Mouse (Mus musculus) heart, embryonic 14.5 days (tissue): ENCODE measurements around the gene Serpina11. TPM values are rescaled to one million over a fixed set of nuclear protein-coding genes. Genes with fewer than 3 reads are reported as not detected.
"Not testable (repeated sequence)": the region's sequence is repeated elsewhere in the genome, so short reads cannot be mapped to it uniquely, and the experiment has no call there.

ENCODE experiments used
- ATAC-seq: fragments of 200-750 bp; cut with Nextera tagmentation; 2 replicates; pipeline ENCODE4 v1.8.0; 2017; ENCODE audit warnings: low read depth, moderate TSS enrichment; ENCODE audit not compliant: insufficient number of reproducible peaks, insufficient read depth, low FRiP score
- H3K27ac ChIP-seq, 2 experiments: fragments of 200-500 bp in 1 of 2; fragments of 300-500 bp in 1 of 2; sonication (generic) in 1 of 2; replicated peaks in 1 of 2; 2 replicates each; pipeline ENCODE4 v1.5.1; 2012 to 2014; ENCODE audit warnings: low read depth in 2 of 2, low read length in 2 of 2, control low read depth in 1 of 2, mild to moderate bottlenecking in 1 of 2, mixed read lengths in 1 of 2; ENCODE audit not compliant: control insufficient read depth in 1 of 2, insufficient read depth in 1 of 2
- H3K27me3 ChIP-seq: fragments of 300-500 bp; sonication (generic); 2 replicates; pipeline ENCODE4 v1.6.1; 2014; ENCODE audit warnings: mild to moderate bottlenecking, low read length, control low read depth; ENCODE audit not compliant: control insufficient read depth, insufficient read depth
- H3K36me3 ChIP-seq: fragments of 300-500 bp; sonication (generic); 2 replicates; pipeline ENCODE4 v1.6.1; 2014; ENCODE audit warnings: mild to moderate bottlenecking, control low read depth, low read length, mixed read lengths; ENCODE audit not compliant: control insufficient read depth, insufficient read depth
- H3K4me1 ChIP-seq, 2 experiments: fragments of 200-500 bp in 1 of 2; fragments of 300-500 bp in 1 of 2; sonication (generic) in 1 of 2; 2 replicates each; pipeline ENCODE4 v1.6.1; 2012 to 2014; ENCODE audit warnings: low read length in 2 of 2, control low read depth in 1 of 2, mixed read lengths in 1 of 2; ENCODE audit not compliant: control insufficient read depth in 2 of 2, insufficient read depth in 2 of 2
- H3K4me2 ChIP-seq: fragments of 300-500 bp; sonication (generic); 2 replicates; pipeline ENCODE4 v1.6.1; 2014; ENCODE audit warnings: mild to moderate bottlenecking, low read length
- H3K4me3 ChIP-seq, 2 experiments: fragments of 200-500 bp in 1 of 2; fragments of 300-500 bp in 1 of 2; sonication (generic) in 1 of 2; 2 replicates each; pipeline ENCODE4 v1.5.1; 2012 to 2014; ENCODE audit warnings: low read length in 2 of 2, mild to moderate bottlenecking in 2 of 2, control low read depth in 1 of 2, low read depth in 1 of 2, moderate library complexity in 1 of 2; ENCODE audit not compliant: control insufficient read depth in 1 of 2, insufficient read depth in 1 of 2
- H3K9ac ChIP-seq: fragments of 300-500 bp; sonication (generic); 2 replicates; pipeline ENCODE4 v1.6.1; 2014; ENCODE audit warnings: mild to moderate bottlenecking, low read length
- H3K9me3 ChIP-seq: fragments of 300-500 bp; sonication (generic); 2 replicates; pipeline ENCODE4 v1.6.1; 2016; ENCODE audit warnings: low read length, control low read depth; ENCODE audit not compliant: control insufficient read depth
- WGBS: fragments of 180-500 bp; shearing (Covaris S2); extraction: QIAGEN DNeasy Blood & Tissue Kit; methylation state at CpG from one replicate; pipeline ENCODE4 v1.1.7; 2014; 5-methylcytosine and 5-hydroxymethylcytosine counted together
- polyA plus RNA-seq: library from polyadenylated mRNA; unstranded; fragments of >200 nt; fragmentation: Nextera tagmentation; extraction: Ambion mirVana; gene quantifications from 2 replicates; pipeline ENCODE4 v1.2.1, GENCODE M21; 2014

The Serpina11 gene
- polyA plus RNA-seq, 1 experiment from 2014 or later: not detected

DNA sequence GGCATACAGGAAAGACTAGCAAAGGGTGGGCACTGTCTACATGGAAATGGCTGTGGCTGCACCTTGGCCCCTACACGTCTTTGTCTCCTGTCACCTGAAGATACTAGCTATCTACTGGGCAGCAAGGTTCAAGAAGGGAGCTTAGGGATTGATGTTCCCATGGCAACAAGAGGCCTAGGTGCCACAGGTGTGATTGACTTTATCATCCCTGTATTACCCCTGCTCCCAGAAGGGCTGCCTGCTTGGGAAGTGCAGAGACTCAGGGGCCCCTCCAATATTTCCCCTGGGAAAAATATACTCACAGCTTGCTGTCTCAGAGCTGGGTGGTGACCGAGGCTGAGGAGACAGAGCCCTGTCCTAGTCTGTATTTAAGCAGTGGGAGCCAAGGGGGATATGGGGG lies 33.2 kb downstream of the Serpina11 start:
- not testable (repeated sequence) for H3K36me3 ChIP-seq, ATAC-seq, H3K9ac ChIP-seq, H3K4me3 ChIP-seq, H3K27me3 ChIP-seq, H3K9me3 ChIP-seq, H3K27ac ChIP-seq, H3K4me1 ChIP-seq, H3K4me2 ChIP-seq
- 40% methylated on average over 1 of the region's 2 CpGs for WGBS

DNA sequence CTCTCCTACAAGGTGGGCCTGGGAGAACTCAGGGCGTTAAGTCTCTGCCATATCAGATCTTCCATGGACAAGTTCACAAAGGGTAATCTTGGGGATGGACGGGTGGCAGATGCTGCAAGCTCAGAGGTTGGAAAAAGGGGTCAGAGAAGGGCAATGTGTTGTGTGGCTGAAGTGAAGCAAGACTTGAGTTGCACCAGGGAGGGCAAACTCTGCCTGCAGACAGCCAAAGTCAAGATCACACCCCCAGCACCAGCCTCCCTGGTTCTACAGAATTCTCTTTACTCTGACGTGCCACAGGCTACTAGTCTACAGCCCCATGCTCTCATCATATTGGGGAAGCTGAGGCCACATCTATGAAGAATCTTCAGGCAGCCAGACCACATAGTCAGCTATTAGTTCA lies 36.8 kb downstream of the Serpina11 start:
- not testable (repeated sequence) for H3K4me3 ChIP-seq, H3K27ac ChIP-seq, H3K27me3 ChIP-seq, H3K9me3 ChIP-seq, ATAC-seq, H3K36me3 ChIP-seq, H3K4me2 ChIP-seq, H3K9ac ChIP-seq, H3K4me1 ChIP-seq
- 56% methylated on average over 3 of the region's 3 CpGs for WGBS

DNA sequence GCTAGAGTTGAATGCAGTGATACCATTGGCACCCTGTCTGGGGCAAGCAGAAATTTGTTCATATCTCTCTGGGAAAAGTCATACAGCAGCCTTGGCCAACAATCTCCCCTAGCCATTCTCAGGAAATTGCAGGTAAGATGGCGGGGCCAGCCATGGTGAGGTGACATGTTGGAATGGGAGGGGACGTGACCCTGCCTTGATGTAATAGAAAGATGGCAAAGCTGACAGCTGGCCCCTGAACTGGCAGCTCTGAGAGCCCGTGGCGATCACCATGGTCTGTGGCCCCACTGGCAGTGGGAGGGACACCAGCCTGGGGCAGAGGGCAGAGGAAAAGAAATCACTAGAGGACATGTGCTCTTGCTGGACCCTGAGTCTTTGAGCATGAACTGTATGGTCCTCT lies 43.5 kb downstream of the Serpina11 start:
- H3K9ac ChIP-seq: no peak overlapping the region
- WGBS: 61% methylated on average over 4 of the region's 4 CpGs

More for the DNA sequence above, 43.5 kb downstream of the Serpina11 start:
- H3K4me2 ChIP-seq: no peak overlapping the region
- H3K36me3 ChIP-seq: no peaks in the 10 kb centered on the region
- no peak for ATAC-seq
- H3K4me3 ChIP-seq: no peak overlapping the region
- H3K4me1 ChIP-seq: no peaks in the 10 kb centered on the region
- H3K9me3 ChIP-seq: no peaks in the 10 kb centered on the region
- H3K27me3 ChIP-seq: no peaks in the 10 kb centered on the region
- no peak overlapping the region for H3K27ac ChIP-seq

Other genes with a start within 250 kb of the Serpina11 start
- gene Serpina1d, start 216.4 kb downstream of the Serpina11 start, polyA plus RNA-seq: not detected in 2 replicates
- 0.28 TPM in 1 of 2 replicates, not detected in the other for gene Serpina1b, start 159.6 kb downstream of the Serpina11 start, polyA plus RNA-seq
- 0.20 and 0.23 TPM in 2 replicates for gene Serpina1a, start 126.4 kb downstream of the Serpina11 start, polyA plus RNA-seq
- not detected in 2 replicates for gene Serpina1c, start 85.1 kb downstream of the Serpina11 start, polyA plus RNA-seq
- not detected in 2 replicates for gene Serpina1e, start 31.0 kb downstream of the Serpina11 start, polyA plus RNA-seq
- gene Serpina9, start 23.8 kb upstream of the Serpina11 start, polyA plus RNA-seq: 0.27 and 0.36 TPM in 2 replicates
- not detected in 2 replicates for gene Serpina12, start 54.5 kb upstream of the Serpina11 start, polyA plus RNA-seq
- not detected in 2 replicates for gene Serpina5, start 111.2 kb upstream of the Serpina11 start, polyA plus RNA-seq
- not detected in 2 replicates for gene Serpina3a, start 122.8 kb upstream of the Serpina11 start, polyA plus RNA-seq
- gene Serpina3b, start 138.0 kb upstream of the Serpina11 start, polyA plus RNA-seq: 0.19 TPM in 1 of 2 replicates, not detected in the other
- 0.08 TPM in 1 of 2 replicates, not detected in the other for gene Serpina3c, start 163.9 kb upstream of the Serpina11 start, polyA plus RNA-seq
- gene Serpina3f, start 224.6 kb upstream of the Serpina11 start, polyA plus RNA-seq: not detected in 2 replicates
- 2.4 and 3.7 TPM in 2 replicates for gene Serpina3g, start 246.3 kb upstream of the Serpina11 start, polyA plus RNA-seq